Mouse (Mus musculus): Measurements from ENCODE around the gene Uchl4. TPM values are rescaled to one million over a fixed set of nuclear protein-coding genes. Genes with fewer than 3 reads are reported as not detected.

Uchl4 gene
- total and polyA plus RNA-seq, 3 experiments = 0.75 to 2.6 TPM; not detected in 1

GRCm38 (mm10) chr9:64199897-64200296 lies 35.1 kb upstream of the Uchl4 start:
- TF ChIP-seq GATA1 (IDR thresholded peaks at IDR 0.05; ENCODE audit: borderline replicate concordance, low read length) (no peak), POLR2AphosphoS5 (IDR thresholded peaks at IDR 0.05; ENCODE audit: insufficient replicate concordance, low read depth, low read length) (no peak), TAL1 (conservative IDR thresholded peaks at IDR 0.05; ENCODE audit: low read depth, low read length) (no peak), GATA2 (IDR thresholded peaks at IDR 0.05; ENCODE audit: borderline replicate concordance, low read depth, low read length) (no peak), CTCF (IDR thresholded peaks at IDR 0.05; ENCODE audit: low read depth, low read length) (no peak)
- H3K27me3 ChIP-seq (ENCODE audit: insufficient read depth, low read length) = no peaks in the 10 kb centered on the region
- H3K36me3 ChIP-seq (replicated peaks) = peaks cover 93% of the 10 kb centered on the region
- no peak for DNase-seq (ENCODE audit: low spot score)
- H3K4me1 ChIP-seq (ENCODE audit: insufficient read depth, low read depth, low read length) = no peaks in the 10 kb centered on the region
- no peaks in the 10 kb centered on the region for H3K9me3 ChIP-seq (replicated peaks)
- H3K4me3 ChIP-seq (ENCODE audit: low read depth, low read length) = no peak overlapping the region
- no peak for ATAC-seq (ENCODE audit: extremely low read depth, insufficient number of reproducible peaks, low FRiP score, poor library complexity, severe bottlenecking)

GRCm38 (mm10) chr9:64202331-64202730 lies 32.7 kb upstream of the Uchl4 start:
- H3K27me3 ChIP-seq (ENCODE audit: insufficient read depth, low read length) = no peaks in the 10 kb centered on the region
- TF ChIP-seq TAL1 (conservative IDR thresholded peaks at IDR 0.05; ENCODE audit: low read depth, low read length) (no peak), POLR2AphosphoS5 (IDR thresholded peaks at IDR 0.05; ENCODE audit: insufficient replicate concordance, low read depth, low read length) (no peak), GATA2 (IDR thresholded peaks at IDR 0.05; ENCODE audit: borderline replicate concordance, low read depth, low read length) (no peak), GATA1 (IDR thresholded peaks at IDR 0.05; ENCODE audit: borderline replicate concordance, low read length) (no peak), CTCF (IDR thresholded peaks at IDR 0.05; ENCODE audit: low read depth, low read length) (no peak)
- H3K9me3 ChIP-seq (replicated peaks) = no peaks in the 10 kb centered on the region
- DNase-seq (ENCODE audit: low spot score) = no peak
- no peak overlapping the region for H3K4me3 ChIP-seq (ENCODE audit: low read depth, low read length)
- no peaks in the 10 kb centered on the region for H3K4me1 ChIP-seq (ENCODE audit: insufficient read depth, low read depth, low read length)
- peaks cover 94% of the 10 kb centered on the region for H3K36me3 ChIP-seq (replicated peaks)
- no peak for ATAC-seq (ENCODE audit: extremely low read depth, insufficient number of reproducible peaks, low FRiP score, poor library complexity, severe bottlenecking)

DNA sequence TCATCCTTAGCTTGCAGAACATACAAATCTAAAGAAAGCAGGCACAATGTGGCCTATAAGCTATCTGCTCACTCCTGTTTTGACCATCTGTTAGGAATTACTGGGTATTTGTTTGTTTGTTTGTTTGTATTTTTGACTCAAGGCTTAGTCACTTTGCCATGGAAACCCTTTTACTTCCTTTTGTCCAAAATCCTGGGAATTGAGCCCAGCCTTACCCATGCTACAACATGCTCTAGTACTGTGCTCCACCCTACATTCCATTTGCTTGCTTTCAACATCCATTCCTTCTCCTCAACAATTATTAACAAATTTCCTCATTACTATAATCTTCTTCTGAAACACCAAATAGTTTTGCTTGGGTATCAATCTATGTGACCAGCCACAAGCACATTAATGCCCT lies 32.1 kb upstream of the Uchl4 start:
- H3K4me1 ChIP-seq (ENCODE audit: insufficient read depth, low read depth, low read length) = no peaks in the 10 kb centered on the region
- no peaks in the 10 kb centered on the region for H3K27me3 ChIP-seq (ENCODE audit: insufficient read depth, low read length)
- H3K9me3 ChIP-seq (replicated peaks) = no peaks in the 10 kb centered on the region
- H3K36me3 ChIP-seq (replicated peaks) = peaks cover 94% of the 10 kb centered on the region
- H3K4me3 ChIP-seq (ENCODE audit: low read depth, low read length) = no peak overlapping the region
- no peak for TF ChIP-seq GATA1 (IDR thresholded peaks at IDR 0.05; ENCODE audit: borderline replicate concordance, low read length)
- ATAC-seq (ENCODE audit: extremely low read depth, insufficient number of reproducible peaks, low FRiP score, poor library complexity, severe bottlenecking) (no peak), DNase-seq (ENCODE audit: low spot score) (no peak)

GRCm38 (mm10) chr9:64207509-64208084 lies 27.4 kb upstream of the Uchl4 start:
- no peak overlapping the region for H3K4me3 ChIP-seq (ENCODE audit: low read depth, low read length)
- H3K9me3 ChIP-seq (replicated peaks) = no peaks in the 10 kb centered on the region
- no peaks in the 10 kb centered on the region for H3K27me3 ChIP-seq (ENCODE audit: insufficient read depth, low read length)
- ATAC-seq (ENCODE audit: extremely low read depth, insufficient number of reproducible peaks, low FRiP score, poor library complexity, severe bottlenecking) (no peak), DNase-seq (ENCODE audit: low spot score) (no peak)
- H3K36me3 ChIP-seq (replicated peaks) = peaks cover 93% of the 10 kb centered on the region
- no peaks in the 10 kb centered on the region for H3K4me1 ChIP-seq (ENCODE audit: insufficient read depth, low read depth, low read length)
- no peak for TF ChIP-seq GATA2 (IDR thresholded peaks at IDR 0.05; ENCODE audit: borderline replicate concordance, low read depth, low read length)
- no peak for TF ChIP-seq POLR2AphosphoS5 (IDR thresholded peaks at IDR 0.05; ENCODE audit: insufficient replicate concordance, low read depth, low read length)
- TF ChIP-seq GATA1 (IDR thresholded peaks at IDR 0.05; ENCODE audit: borderline replicate concordance, low read length) = no peak
- no peak for TF ChIP-seq CTCF (IDR thresholded peaks at IDR 0.05; ENCODE audit: low read depth, low read length)
- no peak for TF ChIP-seq TAL1 (conservative IDR thresholded peaks at IDR 0.05; ENCODE audit: low read depth, low read length)

GRCm38 (mm10) chr9:64214452-64214851 lies 20.5 kb upstream of the Uchl4 start:
- peaks cover 17% of the 10 kb centered on the region for H3K4me1 ChIP-seq (ENCODE audit: insufficient read depth, low read depth, low read length)
- no peak overlapping the region for H3K4me3 ChIP-seq (ENCODE audit: low read depth, low read length)
- no peak for TF ChIP-seq CTCF (IDR thresholded peaks at IDR 0.05; ENCODE audit: low read depth, low read length)
- TF ChIP-seq POLR2AphosphoS5 (IDR thresholded peaks at IDR 0.05; ENCODE audit: insufficient replicate concordance, low read depth, low read length) = no peak
- TF ChIP-seq GATA2 (IDR thresholded peaks at IDR 0.05; ENCODE audit: borderline replicate concordance, low read depth, low read length) = no peak
- no peak for TF ChIP-seq TAL1 (conservative IDR thresholded peaks at IDR 0.05; ENCODE audit: low read depth, low read length)
- no peak for TF ChIP-seq GATA1 (IDR thresholded peaks at IDR 0.05; ENCODE audit: borderline replicate concordance, low read length)
- DNase-seq (ENCODE audit: low spot score) (no peak), ATAC-seq (ENCODE audit: extremely low read depth, insufficient number of reproducible peaks, low FRiP score, poor library complexity, severe bottlenecking) (no peak)
- H3K36me3 ChIP-seq (replicated peaks) = peaks cover 85% of the 10 kb centered on the region
- H3K27me3 ChIP-seq (ENCODE audit: insufficient read depth, low read length) = no peaks in the 10 kb centered on the region
- no peaks in the 10 kb centered on the region for H3K9me3 ChIP-seq (replicated peaks)

GRCm38 (mm10) chr9:64216090-64216489 lies 18.9 kb upstream of the Uchl4 start:
- H3K4me3 ChIP-seq (ENCODE audit: low read depth, low read length) = no peak overlapping the region
- TF ChIP-seq GATA1 (IDR thresholded peaks at IDR 0.05; ENCODE audit: borderline replicate concordance, low read length) = no peak
- no peak for TF ChIP-seq CTCF (IDR thresholded peaks at IDR 0.05; ENCODE audit: low read depth, low read length)
- no peak for TF ChIP-seq GATA2 (IDR thresholded peaks at IDR 0.05; ENCODE audit: borderline replicate concordance, low read depth, low read length)
- no peak for TF ChIP-seq POLR2AphosphoS5 (IDR thresholded peaks at IDR 0.05; ENCODE audit: insufficient replicate concordance, low read depth, low read length)
- H3K9me3 ChIP-seq (replicated peaks) = no peaks in the 10 kb centered on the region
- H3K36me3 ChIP-seq (replicated peaks) = peaks cover 79% of the 10 kb centered on the region
- peaks cover 22% of the 10 kb centered on the region for H3K4me1 ChIP-seq (ENCODE audit: insufficient read depth, low read depth, low read length)
- no peaks in the 10 kb centered on the region for H3K27me3 ChIP-seq (ENCODE audit: insufficient read depth, low read length)
- ATAC-seq (ENCODE audit: extremely low read depth, insufficient number of reproducible peaks, low FRiP score, poor library complexity, severe bottlenecking) (no peak), DNase-seq (ENCODE audit: low spot score) (no peak)
